Mouse (Mus musculus): ENCODE results near the gene Dbnl. TPM values are rescaled to one million over a fixed set of nuclear protein-coding genes. Genes with fewer than 3 reads are reported as not detected.

Dbnl gene
- polyA plus RNA-seq (2014; fragmentation: Nextera tagmentation; extraction: Ambion mirVana), result 152 and 157 TPM in 2 replicates

DNA sequence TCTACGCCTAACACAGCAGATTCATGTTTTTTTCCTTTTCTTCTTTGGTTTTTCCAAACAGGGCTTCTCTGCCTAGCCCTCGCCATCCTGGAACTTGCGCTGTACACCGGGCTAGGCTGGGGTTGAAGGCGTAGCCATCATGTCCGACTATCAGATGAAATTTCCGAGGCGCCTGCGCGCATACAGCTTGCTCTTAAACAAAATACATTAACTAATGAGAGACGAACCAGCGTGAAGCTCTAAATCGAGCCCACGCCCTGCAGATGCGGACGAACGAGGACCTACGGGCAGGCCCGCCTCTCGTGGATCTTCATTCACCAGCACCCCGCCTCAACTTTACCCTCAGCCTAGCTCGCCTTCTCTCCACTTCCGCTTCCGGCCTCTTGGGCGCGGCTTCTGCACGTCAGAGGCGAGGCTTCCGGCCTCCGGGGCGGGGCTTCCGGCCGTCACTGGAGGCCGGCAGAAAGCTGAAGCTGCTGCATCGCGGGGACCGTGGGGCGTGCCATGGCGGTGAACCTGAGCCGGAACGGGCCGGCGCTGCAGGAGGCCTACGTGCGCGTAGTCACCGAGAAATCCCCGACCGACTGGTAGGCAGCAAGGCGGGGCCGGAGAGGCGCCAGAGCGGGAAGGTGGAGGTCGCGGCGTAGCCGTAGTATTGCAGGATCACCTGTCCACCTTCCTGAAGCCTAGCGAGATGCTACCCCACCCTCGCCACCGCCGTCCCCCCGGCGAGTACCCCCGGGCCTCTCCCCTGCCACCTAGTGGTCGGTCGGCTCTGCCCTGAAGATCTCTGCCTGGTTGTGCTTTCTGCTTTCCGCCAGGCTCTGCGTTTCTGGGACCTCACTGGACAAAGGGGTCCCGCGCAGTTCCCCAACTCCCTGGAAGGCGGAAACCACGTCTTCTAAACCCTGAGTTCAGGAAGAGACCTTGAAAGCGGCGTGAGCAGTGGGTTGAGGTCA, at the start of gene Dbnl:
TSS of gene Dbnl (plus strand) at position 433 of the 959 bp plus-strand sequence.
- ATAC-seq (replicated peaks; ENCODE audit: low FRiP score) (peak; percentile 94), DNase-seq (ENCODE audit: low spot score) (peak; percentile 95)
- Histone ChIP-seq H3K9me3 (ENCODE audit: control insufficient read depth, low read length) (no peaks in the 10 kb centered on the region), H3K36me3 (ENCODE audit: control insufficient read depth, insufficient read depth, low read length) (peaks cover 4% of the 10 kb centered on the region; the same call in 1 of the 2 replicates), H3K4me1 (replicated peaks; ENCODE audit: control insufficient read depth, insufficient read depth, low read length) (peaks cover 8% of the 10 kb centered on the region; the same call in 1 of the 2 replicates), H3K4me3 (ENCODE audit: low read depth, low read length) (peak within 1 kb of the TSS; percentile 85), H3K27ac (ENCODE audit: low read depth, low read length) (peak within 1 kb of the TSS; percentile 74), H3K9ac (ENCODE audit: low read length) (peak within 1 kb of the TSS; percentile 82), H3K27me3 (ENCODE audit: control insufficient read depth, insufficient read depth, low read length) (no peaks in the 10 kb centered on the region), H3K4me2 (ENCODE audit: low read depth, low read length, severe bottlenecking) (peak within 1 kb of the TSS; percentile 87)
- under 1% methylated on average over 74 of the region's 74 CpGs for WGBS

- no peak overlapping the region for H3K4me2 ChIP-seq (ENCODE audit: low read depth, low read length, severe bottlenecking)
- peaks cover 2% of the 10 kb centered on the region; the same call in 1 of the 2 replicates for H3K4me1 ChIP-seq (replicated peaks; ENCODE audit: control insufficient read depth, insufficient read depth, low read length)
- H3K36me3 ChIP-seq (ENCODE audit: control insufficient read depth, insufficient read depth, low read length), result no peaks in the 10 kb centered on the region
- no peak overlapping the region for H3K4me3 ChIP-seq (ENCODE audit: low read depth, low read length)
- no peak overlapping the region for H3K9ac ChIP-seq (ENCODE audit: low read length)
- no peaks in the 10 kb centered on the region for H3K27me3 ChIP-seq (ENCODE audit: control insufficient read depth, insufficient read depth, low read length)
- WGBS, result 80% methylated on average over 5 of the region's 5 CpGs
- no peaks in the 10 kb centered on the region for H3K9me3 ChIP-seq (ENCODE audit: control insufficient read depth, low read length)
- DNase-seq (ENCODE audit: low spot score) (peak; percentile 44), ATAC-seq (replicated peaks; ENCODE audit: low FRiP score) (no peak)
- no peak overlapping the region for H3K27ac ChIP-seq (ENCODE audit: low read depth, low read length)
Observed at GRCm38 (mm10) chr11:5738888-5739632, 49.2 kb upstream of the Dbnl start.

DNA sequence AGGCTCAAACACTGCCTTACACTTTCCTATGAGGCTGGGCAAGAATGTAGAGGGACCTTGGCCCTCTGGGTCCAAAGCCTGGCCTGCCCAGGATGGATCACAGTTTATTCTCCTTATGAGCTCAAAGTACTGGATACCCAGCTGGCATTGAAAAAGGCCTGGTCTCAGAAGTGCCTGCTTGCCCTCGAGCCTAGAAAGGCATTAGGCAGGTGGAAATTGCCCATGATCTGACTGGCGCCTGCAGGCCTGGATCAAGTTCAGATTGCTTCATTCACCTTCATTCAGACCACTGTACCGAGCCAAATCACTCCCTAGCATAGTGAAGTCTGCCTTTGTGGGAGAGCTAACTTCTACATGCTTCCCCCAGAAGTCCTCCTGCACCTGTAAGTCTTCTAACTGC, 48.4 kb upstream of the Dbnl start:
- no peaks in the 10 kb centered on the region for H3K9me3 ChIP-seq (ENCODE audit: control insufficient read depth, low read length)
- WGBS, result 73% methylated on average over 3 of the region's 3 CpGs
- H3K4me3 ChIP-seq (ENCODE audit: low read depth, low read length), result no peak overlapping the region
- peaks cover 2% of the 10 kb centered on the region; the same call in 1 of the 2 replicates for H3K4me1 ChIP-seq (replicated peaks; ENCODE audit: control insufficient read depth, insufficient read depth, low read length)
- H3K27me3 ChIP-seq (ENCODE audit: control insufficient read depth, insufficient read depth, low read length), result no peaks in the 10 kb centered on the region
- H3K36me3 ChIP-seq (ENCODE audit: control insufficient read depth, insufficient read depth, low read length), result no peaks in the 10 kb centered on the region
- no peak overlapping the region for H3K27ac ChIP-seq (ENCODE audit: low read depth, low read length)
- H3K9ac ChIP-seq (ENCODE audit: low read length), result no peak overlapping the region
- DNase-seq (ENCODE audit: low spot score), result peak; percentile 40
- ATAC-seq (replicated peaks; ENCODE audit: low FRiP score), result no peak
- no peak overlapping the region for H3K4me2 ChIP-seq (ENCODE audit: low read depth, low read length, severe bottlenecking)

GRCm38 (mm10) chr11:5740599-5740964, 47.7 kb upstream of the Dbnl start:
- peaks cover 2% of the 10 kb centered on the region; the same call in 1 of the 2 replicates for H3K4me1 ChIP-seq (replicated peaks; ENCODE audit: control insufficient read depth, insufficient read depth, low read length)
- H3K27ac ChIP-seq (ENCODE audit: low read depth, low read length), result no peak overlapping the region
- H3K4me2 ChIP-seq (ENCODE audit: low read depth, low read length, severe bottlenecking), result peak overlapping the region; percentile 99
- H3K27me3 ChIP-seq (ENCODE audit: control insufficient read depth, insufficient read depth, low read length), result no peaks in the 10 kb centered on the region
- no peaks in the 10 kb centered on the region for H3K36me3 ChIP-seq (ENCODE audit: control insufficient read depth, insufficient read depth, low read length)
- WGBS, result 2% methylated on average over 25 of the region's 26 CpGs
- ATAC-seq (replicated peaks; ENCODE audit: low FRiP score), result peak; percentile 79
- H3K9ac ChIP-seq (ENCODE audit: low read length), result peak overlapping the region; percentile 95
- peak overlapping the region; percentile 77 for H3K4me3 ChIP-seq (ENCODE audit: low read depth, low read length)
- H3K9me3 ChIP-seq (ENCODE audit: control insufficient read depth, low read length), result no peaks in the 10 kb centered on the region
- DNase-seq (ENCODE audit: low spot score), result no peak

GRCm38 (mm10) chr11:5740965-5741627, 47.2 kb upstream of the Dbnl start:
- Histone ChIP-seq H3K27ac (ENCODE audit: low read depth, low read length) (no peak overlapping the region), H3K4me3 (ENCODE audit: low read depth, low read length) (peak overlapping the region; percentile 77)
- WGBS, result 1% methylated on average over 36 of the region's 50 CpGs

DNA sequence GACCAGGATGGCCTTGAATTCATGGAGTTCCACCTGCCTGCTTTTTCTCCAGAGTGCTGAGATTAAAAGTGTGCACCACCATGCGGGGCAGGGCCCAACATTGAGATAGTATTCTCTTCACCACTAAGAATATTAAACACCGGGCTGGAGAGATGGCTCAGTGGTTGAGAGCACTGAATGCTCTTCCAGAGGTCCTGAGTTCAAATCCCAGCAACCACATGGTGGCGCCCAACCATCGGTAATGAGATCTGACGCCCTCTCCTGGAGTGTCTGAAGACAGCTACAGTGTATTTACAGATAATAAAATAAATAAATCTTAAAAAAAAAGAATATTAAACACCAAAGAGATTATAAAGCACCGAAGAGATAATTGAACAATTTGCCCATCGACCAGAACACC, 46.2 kb upstream of the Dbnl start:
- Histone ChIP-seq H3K4me1 (replicated peaks; ENCODE audit: control insufficient read depth, insufficient read depth, low read length) (peaks cover 2% of the 10 kb centered on the region; the same call in 1 of the 2 replicates), H3K4me3 (ENCODE audit: low read depth, low read length) (no peak overlapping the region), H3K27me3 (ENCODE audit: control insufficient read depth, insufficient read depth, low read length) (no peaks in the 10 kb centered on the region), H3K36me3 (ENCODE audit: control insufficient read depth, insufficient read depth, low read length) (no peaks in the 10 kb centered on the region), H3K9me3 (ENCODE audit: control insufficient read depth, low read length) (no peaks in the 10 kb centered on the region), H3K4me2 (ENCODE audit: low read depth, low read length, severe bottlenecking) (no peak overlapping the region), H3K9ac (ENCODE audit: low read length) (no peak overlapping the region), H3K27ac (ENCODE audit: low read depth, low read length) (no peak overlapping the region)
- ATAC-seq (replicated peaks; ENCODE audit: low FRiP score), result no peak
- WGBS, result 76% methylated on average over 7 of the region's 7 CpGs
- DNase-seq (ENCODE audit: low spot score), result peak; percentile 42

More at GRCm38 (mm10) chr11:5740965-5741627, 47.2 kb upstream of the Dbnl start:
- peak overlapping the region; percentile 95 for H3K9ac ChIP-seq (ENCODE audit: low read length)
- ATAC-seq (replicated peaks; ENCODE audit: low FRiP score) (peak; percentile 86), DNase-seq (ENCODE audit: low spot score) (peak; percentile 74)
- peak overlapping the region; percentile 99 for H3K4me2 ChIP-seq (ENCODE audit: low read depth, low read length, severe bottlenecking)
- no peaks in the 10 kb centered on the region for H3K36me3 ChIP-seq (ENCODE audit: control insufficient read depth, insufficient read depth, low read length)
- no peaks in the 10 kb centered on the region for H3K9me3 ChIP-seq (ENCODE audit: control insufficient read depth, low read length)
- H3K27me3 ChIP-seq (ENCODE audit: control insufficient read depth, insufficient read depth, low read length), result no peaks in the 10 kb centered on the region
- peaks cover 2% of the 10 kb centered on the region; the same call in 1 of the 2 replicates for H3K4me1 ChIP-seq (replicated peaks; ENCODE audit: control insufficient read depth, insufficient read depth, low read length)

- Histone ChIP-seq H3K9me3 (ENCODE audit: control insufficient read depth, low read length) (no peaks in the 10 kb centered on the region), H3K9ac (ENCODE audit: low read length) (no peak overlapping the region), H3K4me3 (ENCODE audit: low read depth, low read length) (no peak overlapping the region), H3K36me3 (ENCODE audit: control insufficient read depth, insufficient read depth, low read length) (no peaks in the 10 kb centered on the region), H3K4me2 (ENCODE audit: low read depth, low read length, severe bottlenecking) (no peak overlapping the region), H3K27me3 (ENCODE audit: control insufficient read depth, insufficient read depth, low read length) (no peaks in the 10 kb centered on the region), H3K27ac (ENCODE audit: low read depth, low read length) (no peak overlapping the region), H3K4me1 (replicated peaks; ENCODE audit: control insufficient read depth, insufficient read depth, low read length) (peaks cover 2% of the 10 kb centered on the region; the same call in 1 of the 2 replicates)
- ATAC-seq (replicated peaks; ENCODE audit: low FRiP score) (no peak), DNase-seq (ENCODE audit: low spot score) (no peak)
- WGBS, result 75% methylated on average over 2 of the region's 2 CpGs
Observed at GRCm38 (mm10) chr11:5744951-5745350, 43.3 kb upstream of the Dbnl start.

GRCm38 (mm10) chr11:5753755-5754154, 34.5 kb upstream of the Dbnl start:
- Histone ChIP-seq H3K4me1 (replicated peaks; ENCODE audit: control insufficient read depth, insufficient read depth, low read length) (no peaks in the 10 kb centered on the region), H3K27me3 (ENCODE audit: control insufficient read depth, insufficient read depth, low read length) (no peaks in the 10 kb centered on the region), H3K4me3 (ENCODE audit: low read depth, low read length) (no peak overlapping the region), H3K9me3 (ENCODE audit: control insufficient read depth, low read length) (no peaks in the 10 kb centered on the region), H3K27ac (ENCODE audit: low read depth, low read length) (no peak overlapping the region), H3K9ac (ENCODE audit: low read length) (no peak overlapping the region), H3K36me3 (ENCODE audit: control insufficient read depth, insufficient read depth, low read length) (no peaks in the 10 kb centered on the region), H3K4me2 (ENCODE audit: low read depth, low read length, severe bottlenecking) (no peak overlapping the region)
- ATAC-seq (replicated peaks; ENCODE audit: low FRiP score), result no peak
- peak; percentile 43 for DNase-seq (ENCODE audit: low spot score)
- 82% methylated on average over 2 of the region's 2 CpGs for WGBS
